ENCODE assay signal across 10 mouse cellular contexts in genomic region chr3:65563926-65564624, GRCm38 (mm10). TPM values are rescaled to one million over a fixed set of nuclear protein-coding genes. Genes with fewer than 3 reads are reported as not detected.
A peak's percentile ranks its signal among the peaks of the same experiment; 100 is the strongest.
DNase-seq lines count a peak whose midpoint lies in the region; ATAC-seq lines count a peak whose summit lies in the region.
"Had no signal": no experiment of that assay in that cellular context is flagged by ENCODE, and none has a peak within 500 bp of the region (broad histone marks: within the 10 kb centered on the region; RNA-seq: fewer than 3 reads in every experiment).

No protein-coding gene starts in this region.

- no peaks in the 10 kb centered on the region for H3K9me3 ChIP-seq in kidney, embryonic 14.5 days (ENCODE audit: control insufficient read depth, low read length)
- no peaks in the 10 kb centered on the region for H3K9me3 ChIP-seq in hindbrain, embryonic 16.5 days (ENCODE audit: control insufficient read depth, low read length)
- no peaks in the 10 kb centered on the region for H3K9me3 ChIP-seq in midbrain, embryonic 13.5 days
- H3K9me3 ChIP-seq: megakaryocyte, embryonic 14.5 days had no signal

- H3K4me2 ChIP-seq in kidney, embryonic 14.5 days (replicated peaks; ENCODE audit: low read depth, low read length), result no peak overlapping the region
- no peak overlapping the region for H3K4me2 ChIP-seq in hindbrain, embryonic 16.5 days (ENCODE audit: low read length)
- no peak overlapping the region for H3K4me2 ChIP-seq in midbrain, embryonic 13.5 days (replicated peaks)
- H3K4me2 ChIP-seq: heart, embryonic 11.5 days had no signal

- H3K4me3 ChIP-seq in kidney, embryonic 14.5 days (ENCODE audit: low read length), result no peak overlapping the region
- no peak overlapping the region for H3K4me3 ChIP-seq in hindbrain, embryonic 16.5 days (ENCODE audit: low read length)
- no peak overlapping the region for H3K4me3 ChIP-seq in midbrain, embryonic 13.5 days (replicated peaks)
- H3K4me3 ChIP-seq: megakaryocyte, embryonic 14.5 days had no signal

- no peak overlapping the region for H3K27ac ChIP-seq in kidney, embryonic 14.5 days (ENCODE audit: low read depth, low read length)
- peak overlapping the region; percentile 9; the same call in 1 of the 2 replicates for H3K27ac ChIP-seq in hindbrain, embryonic 16.5 days (ENCODE audit: low read depth, low read length)
- no peak overlapping the region for H3K27ac ChIP-seq in midbrain, embryonic 13.5 days

- H3K4me1 ChIP-seq in kidney, embryonic 14.5 days (ENCODE audit: control insufficient read depth, insufficient read depth, low read length), result no peaks in the 10 kb centered on the region
- no peaks in the 10 kb centered on the region; the same call in 1 of the 2 replicates for H3K4me1 ChIP-seq in hindbrain, embryonic 16.5 days (ENCODE audit: control insufficient read depth, insufficient read depth, low read depth, low read length)
- H3K4me1 ChIP-seq in midbrain, embryonic 13.5 days (replicated peaks), result peaks cover 3% of the 10 kb centered on the region; the same call in 1 of the 2 replicates
- H3K4me1 ChIP-seq: megakaryocyte, embryonic 14.5 days had no signal

- ATAC-seq in kidney, embryonic 14.5 days (ENCODE audit: low FRiP score, low TSS enrichment), result no peak
- ATAC-seq in hindbrain, embryonic 16.5 days, result peak; percentile 80
- ATAC-seq in midbrain, embryonic 13.5 days, result peak; percentile 55; the same call in 1 of the 2 replicates

- DNase-seq in cerebellum, postnatal 10 days, result peak; percentile 22 to 25
- DNase-seq in cerebellum, adult 9-11 months, result no peak
- peak; percentile 33 for DNase-seq in kidney, adult 11 months
- DNase-seq in adrenal gland, postnatal 14 days, result no peak
- DNase-seq in heart, adult 11 months, result no peak

- H3K27me3 ChIP-seq in kidney, embryonic 14.5 days (ENCODE audit: control insufficient read depth, insufficient read depth, low read length), result no peaks in the 10 kb centered on the region
- no peaks in the 10 kb centered on the region for H3K27me3 ChIP-seq in hindbrain, embryonic 16.5 days (replicated peaks; ENCODE audit: control insufficient read depth, insufficient read depth, low read length)
- H3K27me3 ChIP-seq in midbrain, embryonic 13.5 days, result 0 out of 2 replicates have a peak, but pooled peaks cover 2% of the 10 kb centered on the region

- H3K36me3 ChIP-seq in kidney, embryonic 14.5 days (ENCODE audit: control insufficient read depth, insufficient read depth, low read length), result no peaks in the 10 kb centered on the region
- H3K36me3 ChIP-seq in hindbrain, embryonic 16.5 days (ENCODE audit: control insufficient read depth, insufficient read depth, low read length), result no peaks in the 10 kb centered on the region
- no peaks in the 10 kb centered on the region for H3K36me3 ChIP-seq in midbrain, embryonic 13.5 days

- H3K9ac ChIP-seq in kidney, embryonic 14.5 days (ENCODE audit: low read depth, low read length), result no peak overlapping the region
- H3K9ac ChIP-seq in hindbrain, embryonic 16.5 days (ENCODE audit: low read depth, low read length), result no peak overlapping the region
- no peak overlapping the region for H3K9ac ChIP-seq in midbrain, embryonic 13.5 days (replicated peaks)

- 61% methylated on average over 6 of the region's 6 CpGs for WGBS in kidney, embryonic 14.5 days
- 40% methylated on average over 6 of the region's 6 CpGs for whole genome bisulfite sequencing in hindbrain, embryonic 16.5 days
- 51% methylated on average over 6 of the region's 6 CpGs for WGBS in midbrain, embryonic 13.5 days

RNA-seq across cellular contexts. Expression of gene Tiparp, which starts 35.9 kb away (rescaled TPM):
- 23.1 and 29.9 TPM in 2 replicates for polyA plus RNA-seq in kidney, embryonic 14.5 days (2014; fragmentation: Nextera tagmentation; extraction: Ambion mirVana)
- polyA plus RNA-seq in hindbrain, embryonic 16.5 days (2015; fragmentation: Nextera tagmentation; extraction: Ambion mirVana), result 31.8 and 34.8 TPM in 2 replicates
- polyA plus RNA-seq in midbrain, embryonic 13.5 days (2015; fragmentation: Nextera tagmentation; extraction: Ambion mirVana), result 30.7 and 30.9 TPM in 2 replicates
- total RNA-seq in adrenal gland, postnatal 14 days (2021), result 21.6 and 26.4 TPM in 2 replicates

Comparison
In these comparisons a context has a peak if more than half of its experiments do, and no peak if none do; other contexts are left out.
1. DNase-seq: peak in cerebellum, postnatal 10 days (2 of 2) and kidney, adult 11 months (single experiment); none in cerebellum, adult 9-11 months (single experiment), adrenal gland, postnatal 14 days (single experiment) and heart, adult 11 months (single experiment).